In the genomic region with DNA sequence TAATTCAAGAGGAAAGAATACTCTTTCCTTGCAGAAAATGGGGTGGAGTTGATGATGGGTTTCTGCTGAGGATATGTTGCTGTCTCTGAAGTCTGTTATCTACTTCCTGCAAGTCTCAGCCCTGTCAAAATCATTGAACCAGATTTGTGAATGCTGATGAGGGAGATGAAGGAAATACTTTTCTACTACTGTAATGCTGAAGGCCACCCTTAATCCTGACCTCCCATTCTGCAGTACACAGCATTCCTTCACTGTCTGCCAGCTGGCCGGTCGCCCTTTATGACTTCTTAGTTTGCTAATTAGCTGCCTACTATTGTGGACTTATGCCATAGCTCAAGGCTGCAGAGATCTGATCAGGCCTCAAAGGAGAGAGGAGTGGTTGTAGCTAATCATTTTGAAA, we compare ENCODE assay signal across 8 mouse cellular contexts. TPM values are rescaled to one million over a fixed set of nuclear protein-coding genes. Genes with fewer than 3 reads are reported as not detected.
A peak's percentile ranks its signal among the peaks of the same experiment; 100 is the strongest.
DNase-seq lines count a peak whose midpoint lies in the region; ATAC-seq lines count a peak whose summit lies in the region.

No protein-coding gene starts in this region.

- H3K9me3 ChIP-seq in heart, embryonic 11.5 days (replicated peaks; ENCODE audit: control insufficient read depth, low read length): no peaks in the 10 kb centered on the region

- no peaks in the 10 kb centered on the region for H3K4me1 ChIP-seq in heart, embryonic 11.5 days (ENCODE audit: control insufficient read depth, insufficient read depth, low read length)

- H3K4me2 ChIP-seq in heart, embryonic 11.5 days: no peak overlapping the region

- no peak overlapping the region for H3K4me3 ChIP-seq in heart, embryonic 11.5 days (ENCODE audit: low read depth, low read length)

- DNase-seq in heart, adult 18-20 months: peak; percentile 83 to 87
- peak; percentile 83 for DNase-seq in adrenal gland, adult 8-10 months
- peak; percentile 90 for DNase-seq in gonadal fat pad, adult 2 months (ENCODE audit: low read depth)
- DNase-seq in layer of hippocampus, postnatal 36 days: peak; percentile 37 to 45
- peak; percentile 45 for DNase-seq in right cerebral cortex, postnatal 4 days
- no peak for DNase-seq in spleen, postnatal 4 days (ENCODE audit: low spot score in 2 of 2)

- H3K36me3 ChIP-seq in heart, embryonic 11.5 days (ENCODE audit: control insufficient read depth, insufficient read depth, low read length): peaks cover 16% of the 10 kb centered on the region

- no peak for ATAC-seq in heart, embryonic 11.5 days (replicated peaks; ENCODE audit: insufficient number of reproducible peaks, low FRiP score, low TSS enrichment)
- no peak for ATAC-seq in activated CD4-positive, CD25-positive, alpha-beta regulatory T cell, adult 4 months

- H3K9ac ChIP-seq in heart, embryonic 11.5 days (ENCODE audit: low read depth, low read length): no peak overlapping the region

- no peaks in the 10 kb centered on the region for H3K27me3 ChIP-seq in heart, embryonic 11.5 days (ENCODE audit: control insufficient read depth, insufficient read depth, low read length)

- WGBS in heart, embryonic 11.5 days (ENCODE audit: insufficient replicate concordance): 71% methylated on average over 2 of the region's 2 CpGs

- H3K27ac ChIP-seq in heart, embryonic 11.5 days (ENCODE audit: low read depth, low read length): no peak overlapping the region

RNA-seq across cellular contexts. Expression of gene Vcl, which starts 54.6 kb away (rescaled TPM):
- 100 to 1,000 TPM; 105 to 116 TPM for total RNA-seq in heart, adult 18-20 months (2021)
- 78.8 and 101 TPM in 2 replicates for polyA plus RNA-seq in heart, embryonic 11.5 days (2014; fragmentation: Nextera tagmentation; extraction: Ambion mirVana)
- total RNA-seq in adrenal gland, adult 8-10 months (2022): 100 to 1,000 TPM in 2 of 4 experiments, 10 to 100 TPM in 2; 78.2 to 176 (median 131) TPM
- polyA plus RNA-seq in gonadal fat pad, adult 2 months (2012; rRNA removed): 82.0 and 85.2 TPM in 2 replicates
- 10 to 100 TPM; 30.5 to 36.1 TPM for total RNA-seq in layer of hippocampus, postnatal 36 days (2021)
- 1 to 10 TPM in 1 of 2 experiments, under 1 TPM in 1; 0.89 to 1.0 TPM for polyA plus RNA-seq in activated CD4-positive, CD25-positive, alpha-beta regulatory T cell, adult 4 months (2017; shearing (Covaris generic))

Comparison
In these comparisons a context has a peak if more than half of its experiments do, and no peak if none do; other contexts are left out.
1. DNase-seq: peak in heart, adult 18-20 months (2 of 2), adrenal gland, adult 8-10 months (single experiment), gonadal fat pad, adult 2 months (single experiment), layer of hippocampus, postnatal 36 days (2 of 2) and right cerebral cortex, postnatal 4 days (single experiment); none in spleen, postnatal 4 days (0 of 2).